Mouse (Mus musculus): ENCODE results near the gene Aplp1.

Gene Aplp1

DNA sequence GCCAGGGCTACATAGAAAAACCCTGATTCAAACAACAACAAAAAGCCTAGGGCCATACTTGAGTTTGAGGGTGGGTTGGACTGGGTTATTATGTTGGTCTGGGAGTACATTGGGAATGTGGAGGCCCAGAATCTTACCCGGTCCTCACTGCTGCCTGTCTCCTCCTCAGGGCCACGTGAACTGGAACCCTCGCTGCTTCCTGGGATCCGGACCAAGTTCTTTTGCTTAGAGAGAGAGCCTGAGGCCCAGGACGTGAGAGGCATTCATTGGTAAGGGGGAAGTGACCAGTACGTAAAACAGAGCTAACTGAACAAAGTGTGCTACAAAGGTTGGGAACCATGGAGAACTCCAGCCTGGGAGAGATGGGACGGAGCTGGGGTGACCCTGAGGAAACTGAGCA lies 4.9 kb upstream of the Aplp1 start:
- no peak for DNase-seq (ENCODE audit: low spot score in 2 of 2)

DNA sequence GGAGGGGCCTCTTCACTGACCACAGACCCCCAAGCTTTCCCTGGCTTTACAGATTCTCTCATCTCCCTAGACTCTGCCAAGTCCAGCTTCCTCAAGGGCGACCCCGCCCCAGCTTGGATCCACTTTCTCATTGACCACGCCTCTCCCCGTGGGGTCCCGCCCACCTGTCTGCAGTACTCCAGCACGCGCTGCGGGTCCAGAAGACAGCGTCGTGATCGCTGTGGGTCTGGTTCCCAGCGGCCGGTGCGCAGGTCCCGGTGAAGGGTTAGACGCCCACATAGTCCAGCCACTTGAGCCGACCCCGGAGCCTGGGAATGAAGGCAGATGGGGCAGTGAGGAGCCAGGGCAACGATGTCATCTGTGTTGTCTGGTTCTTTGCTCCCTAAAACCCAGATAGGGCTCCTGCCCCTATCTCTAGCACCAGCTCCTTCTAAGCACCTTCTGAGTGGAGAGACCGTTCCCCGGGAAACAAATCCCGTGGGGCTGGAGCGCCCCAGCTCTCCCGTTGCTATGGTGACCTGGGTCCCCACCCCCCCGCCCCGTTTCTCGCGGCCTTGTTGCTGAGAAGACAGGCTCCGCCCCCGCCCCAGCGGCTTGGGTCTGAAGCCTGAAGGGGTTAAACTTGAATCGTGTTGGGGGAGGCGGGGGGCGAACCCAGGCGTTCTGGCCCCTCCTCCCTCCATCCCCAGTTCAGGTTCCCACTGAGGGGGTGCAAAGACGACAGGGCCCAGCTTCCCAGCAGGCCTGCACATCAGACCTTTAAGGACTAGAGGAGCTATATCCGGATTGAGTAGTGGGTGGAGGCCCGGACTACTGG lies 973 bp downstream of the Aplp1 start:
- peak in 1 of 2 experiments; percentile 26 for DNase-seq (ENCODE audit: low spot score in 2 of 2)

DNA sequence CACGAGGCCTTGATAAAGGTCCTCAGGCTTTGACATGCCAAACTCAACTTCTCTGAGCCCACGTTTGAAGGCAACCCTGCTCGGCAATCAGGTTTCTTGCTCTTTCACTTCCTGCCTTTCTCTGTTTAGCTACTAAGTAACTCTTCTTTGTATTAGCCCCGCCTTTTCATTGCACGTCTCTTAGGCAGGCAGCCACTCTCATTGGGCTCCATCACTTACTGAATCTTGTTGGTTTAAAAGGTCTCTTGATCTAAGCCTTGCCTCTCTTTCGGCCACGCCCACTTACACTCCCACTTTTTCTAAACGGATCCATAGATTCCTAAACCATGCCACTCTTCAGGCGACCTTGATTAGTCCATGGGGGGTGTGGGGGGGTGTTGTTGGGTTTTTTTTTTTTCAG lies 1.6 kb downstream of the Aplp1 start:
- no peak for DNase-seq (ENCODE audit: low spot score in 2 of 2)

DNA sequence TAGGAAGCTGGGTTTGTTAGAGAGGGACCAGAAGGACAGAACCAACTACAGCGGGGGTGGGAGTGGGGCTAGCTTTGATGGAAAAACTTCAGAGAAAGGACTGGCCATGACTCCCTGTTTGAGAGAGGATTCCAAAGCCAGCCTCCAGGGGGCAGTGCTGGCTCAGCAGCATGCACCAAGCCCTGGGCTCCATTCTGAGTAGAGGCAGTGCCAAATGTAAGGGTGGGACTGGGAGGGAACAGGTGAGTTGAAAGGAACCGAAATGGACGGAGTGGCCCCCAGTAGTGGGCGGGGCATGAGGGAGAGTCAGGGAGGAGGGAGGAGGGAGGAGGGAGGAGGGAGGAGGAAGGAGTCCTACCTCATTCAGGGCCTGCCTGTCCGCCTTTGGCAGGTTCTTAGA lies 4.6 kb downstream of the Aplp1 start:
- peak; percentile 39 to 72 for DNase-seq (ENCODE audit: low spot score in 2 of 2)

DNA sequence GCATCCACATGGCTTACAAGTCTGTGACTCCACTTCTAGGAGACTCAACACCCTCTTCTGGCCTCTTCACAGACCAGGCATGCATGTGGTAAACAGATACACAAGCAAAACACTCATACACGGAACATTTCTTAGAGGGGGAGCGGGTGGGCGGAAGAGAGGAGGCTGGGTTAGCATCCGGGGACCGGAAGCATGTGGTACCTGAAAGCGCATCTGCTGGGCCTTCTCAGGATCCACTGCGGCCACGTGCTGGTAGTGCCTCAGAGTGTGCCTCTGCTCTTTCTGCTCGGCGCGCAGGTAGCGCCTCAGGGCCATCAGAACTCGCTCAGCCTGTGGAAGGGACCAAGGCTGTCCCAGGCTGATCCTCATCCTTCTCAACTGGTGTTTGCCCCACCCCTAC lies 5.6 kb downstream of the Aplp1 start:
- DNase-seq (ENCODE audit: low spot score in 2 of 2): no peak

DNA sequence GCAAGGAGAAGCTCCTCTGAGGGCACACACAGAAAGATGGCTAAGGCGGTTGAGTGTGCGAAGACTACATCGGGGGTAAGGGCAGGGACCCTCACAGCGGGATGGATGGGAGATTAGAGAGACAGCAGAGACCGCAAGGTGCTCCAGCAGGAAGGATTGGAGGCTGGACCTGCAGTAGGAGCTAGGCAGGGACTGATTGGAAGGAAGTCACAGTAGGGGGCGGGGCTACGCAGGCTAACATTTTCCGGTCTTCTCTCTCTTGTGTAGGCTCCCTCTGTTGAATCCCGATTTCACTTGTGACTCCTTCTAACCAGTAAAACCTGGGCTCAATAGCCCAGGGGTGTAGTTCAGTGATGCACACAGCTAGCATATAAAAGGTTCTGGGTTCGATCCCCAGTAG lies 8.5 kb downstream of the Aplp1 start:
- no peak for DNase-seq (ENCODE audit: low spot score in 2 of 2)

DNA sequence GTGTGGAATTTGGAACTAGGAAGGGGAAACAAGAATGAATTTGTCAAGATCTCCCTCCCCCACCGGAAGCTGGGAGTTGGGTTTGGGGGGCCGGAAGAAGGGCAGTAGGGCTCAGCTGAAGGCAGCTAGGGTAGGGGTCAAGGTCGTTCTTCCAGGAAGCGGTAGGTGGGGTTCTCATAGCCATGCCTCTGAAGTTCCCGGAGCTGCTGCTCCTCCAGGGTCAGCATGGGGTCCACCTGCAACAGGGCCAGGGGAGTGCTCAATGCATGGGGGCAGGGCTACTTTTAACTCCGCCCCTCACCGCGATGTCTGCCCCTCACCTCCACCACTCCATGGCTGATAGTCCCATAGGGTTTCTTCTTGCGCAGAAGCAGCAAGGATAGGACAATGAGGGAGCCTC lies 10.2 kb downstream of the Aplp1 start:
- DNase-seq (ENCODE audit: low spot score in 2 of 2): no peak

DNA sequence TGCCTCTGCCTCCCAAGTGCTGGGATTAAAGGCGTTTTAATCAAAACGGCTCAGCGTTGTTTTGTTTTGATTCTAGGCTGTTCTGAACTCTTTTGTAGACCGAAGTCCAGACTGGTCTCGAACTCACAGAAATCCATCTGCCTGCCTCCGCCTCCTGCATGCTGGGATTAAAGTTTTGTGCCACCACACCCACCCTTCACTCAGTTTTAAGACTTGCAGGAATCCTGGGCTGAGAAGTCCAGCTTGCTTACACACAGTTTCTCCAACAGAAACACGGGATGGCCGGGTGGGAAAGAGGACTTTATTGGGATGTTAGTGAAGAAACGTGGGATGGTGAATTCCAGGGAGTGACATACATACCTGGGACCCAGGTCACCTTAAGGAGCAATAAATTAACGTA lies 10.6 kb downstream of the Aplp1 start:
- no peak for DNase-seq (ENCODE audit: low spot score in 2 of 2)

DNA sequence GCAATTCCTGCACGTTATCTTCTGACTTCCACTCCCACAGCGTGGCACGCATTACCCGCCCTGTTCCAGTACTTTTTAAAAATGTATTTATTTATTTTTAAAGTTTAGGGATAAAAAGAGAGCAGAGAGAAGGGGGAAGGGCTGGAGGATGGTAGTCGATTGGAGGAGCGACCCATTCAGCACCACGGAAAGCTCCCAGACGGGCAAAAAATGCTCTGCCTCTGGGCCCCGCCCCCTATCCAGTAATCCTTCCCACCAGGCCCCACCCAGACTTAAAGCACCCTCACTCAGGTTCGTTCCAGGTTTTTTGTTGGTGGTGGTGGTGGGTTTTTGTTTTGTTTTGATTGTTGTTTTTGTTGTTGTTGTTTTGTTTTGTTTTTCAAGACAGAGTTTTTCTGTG lies 11.1 kb downstream of the Aplp1 start:
- peak in 1 of 2 experiments; percentile 66 for DNase-seq (ENCODE audit: low spot score in 2 of 2)

DNA sequence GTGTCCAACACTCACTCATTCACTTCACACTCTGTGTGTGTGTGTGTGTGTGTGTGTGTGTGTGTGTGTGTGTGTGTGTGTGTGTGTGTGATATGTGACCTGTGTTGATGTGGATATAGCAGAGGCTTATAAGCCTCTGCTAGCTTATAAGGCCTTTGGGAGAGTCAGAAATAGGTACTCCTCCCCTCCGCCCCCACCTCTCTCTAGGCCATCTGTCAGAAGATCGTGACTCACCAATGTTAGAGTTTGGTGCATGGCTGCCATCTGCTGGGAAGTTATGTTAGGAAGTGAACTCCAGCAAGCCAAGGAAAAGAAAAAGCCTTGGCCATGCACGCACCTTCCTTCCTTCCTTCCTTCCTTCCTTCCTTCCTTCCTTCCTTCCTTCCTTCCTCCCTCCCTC lies 13.5 kb downstream of the Aplp1 start:
- DNase-seq (ENCODE audit: low spot score in 2 of 2): peak in 1 of 2 experiments; percentile 73

DNA sequence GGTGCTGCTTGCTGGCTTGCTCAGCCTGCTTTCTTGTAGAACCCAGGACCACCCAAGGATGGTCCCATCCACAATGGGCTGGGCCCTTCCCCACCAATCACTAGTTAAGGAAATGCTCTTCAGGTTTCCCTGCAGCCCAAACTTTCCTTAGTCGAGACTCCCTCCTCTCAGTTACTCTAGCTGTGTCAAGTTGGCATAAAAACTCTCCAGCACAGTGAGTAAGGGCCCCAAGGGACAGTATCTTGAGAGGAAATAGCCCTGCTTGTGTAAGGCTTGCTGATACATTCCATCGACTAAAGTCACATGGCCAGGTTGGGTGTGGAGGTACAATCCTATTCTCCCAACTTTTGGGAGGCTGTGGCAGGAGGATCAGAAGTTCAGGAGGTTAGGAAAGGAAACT lies 15.1 kb downstream of the Aplp1 start:
- DNase-seq (ENCODE audit: low spot score in 2 of 2): no peak

DNA sequence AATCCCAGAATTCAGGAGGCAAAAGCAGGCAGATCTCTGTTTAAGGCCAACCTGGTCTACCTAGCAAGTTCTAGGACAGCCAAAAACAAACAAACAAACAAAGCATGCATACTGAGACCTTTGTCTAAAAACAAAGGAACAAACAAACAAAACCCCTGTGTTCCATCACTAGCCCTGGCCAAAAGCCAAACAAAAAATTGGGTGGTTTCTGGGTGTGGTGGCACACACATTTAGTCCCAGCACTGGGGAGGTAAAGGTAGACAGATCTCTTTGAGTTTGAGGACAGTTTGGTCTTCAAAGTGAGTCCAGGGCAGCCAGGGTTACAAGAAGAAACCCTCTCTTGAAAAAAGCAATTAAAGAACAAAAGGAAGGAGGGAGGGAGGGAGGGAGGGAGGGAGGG lies 16.0 kb downstream of the Aplp1 start:
- no peak for DNase-seq (ENCODE audit: low spot score in 2 of 2)

DNA sequence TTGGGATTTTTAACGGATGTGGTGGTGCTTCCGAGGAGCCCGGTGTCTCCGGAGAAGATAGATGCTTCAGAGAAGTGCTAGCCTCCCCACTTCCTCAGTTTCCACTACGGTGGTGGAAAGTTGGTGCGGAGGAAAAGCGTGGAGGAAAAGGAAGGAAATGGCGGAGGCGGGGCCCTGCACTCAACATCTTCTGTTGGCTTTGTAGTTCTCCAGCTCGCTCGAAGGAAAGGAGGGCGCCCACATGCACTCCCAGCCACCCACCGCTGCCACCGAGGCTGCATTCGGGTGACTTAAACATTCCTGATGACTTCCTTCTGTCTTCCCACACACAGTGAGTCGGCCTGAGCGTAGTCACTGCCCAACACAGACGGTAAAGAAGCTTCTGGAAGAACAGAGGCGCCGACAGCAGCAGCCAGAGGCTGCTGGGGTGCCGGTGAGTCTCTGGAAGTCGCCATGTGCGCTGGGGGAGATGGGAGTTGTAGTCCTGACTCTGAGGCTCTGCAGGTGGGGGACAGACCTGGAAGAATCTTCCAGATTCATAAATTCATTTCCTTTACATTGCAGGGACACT lies 22.2 kb downstream of the Aplp1 start:
- no peak for DNase-seq (ENCODE audit: low spot score in 2 of 2)

DNA sequence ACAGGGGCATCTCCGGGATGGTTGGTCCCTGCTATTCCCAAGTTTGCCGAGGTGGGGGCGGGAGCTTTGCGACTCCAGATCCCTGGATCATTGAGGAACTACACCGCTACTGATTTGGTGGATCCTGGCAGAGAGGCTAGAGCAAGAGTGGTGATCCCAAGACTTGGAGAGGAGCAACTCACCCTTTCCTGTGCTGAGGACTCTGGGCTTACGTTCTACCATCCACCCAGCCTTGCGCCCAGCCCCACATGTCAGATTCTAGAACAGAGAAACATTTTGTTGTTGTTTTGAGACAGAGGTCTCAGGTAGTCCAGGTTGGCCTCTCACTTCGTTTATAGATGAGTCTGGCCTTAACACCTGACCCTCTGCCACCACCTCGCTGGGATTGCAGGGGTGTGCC lies 22.8 kb downstream of the Aplp1 start:
- DNase-seq (ENCODE audit: low spot score in 2 of 2): no peak

DNA sequence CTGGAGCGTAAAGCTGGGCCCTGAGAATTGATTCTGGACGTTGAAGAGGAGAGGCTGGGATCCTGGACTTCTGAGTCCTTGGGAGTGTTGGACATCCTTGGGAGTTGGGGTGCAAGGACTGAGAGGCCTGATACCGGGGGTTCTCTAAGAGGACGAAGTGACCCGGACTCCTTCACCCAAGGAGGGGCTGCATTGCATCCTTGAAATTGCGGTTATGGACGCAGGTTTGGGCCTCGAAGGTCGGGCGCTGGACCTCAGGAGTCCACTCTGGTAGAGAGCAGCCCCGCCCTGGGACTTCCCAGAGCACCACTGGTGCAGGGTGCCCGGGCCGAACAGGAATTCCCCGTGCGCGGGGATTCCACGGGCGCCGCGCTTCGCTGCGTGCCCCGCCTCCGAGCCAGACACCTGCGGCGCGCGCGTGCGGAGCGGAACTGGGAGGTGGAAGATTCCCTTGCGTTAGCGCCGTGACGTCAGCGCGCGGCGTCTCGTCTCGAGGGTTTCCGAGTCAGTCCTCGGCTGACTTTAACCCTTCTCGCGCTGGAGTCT lies 23.4 kb downstream of the Aplp1 start:
- DNase-seq (ENCODE audit: low spot score in 2 of 2): peak; percentile 70 to 92

DNA sequence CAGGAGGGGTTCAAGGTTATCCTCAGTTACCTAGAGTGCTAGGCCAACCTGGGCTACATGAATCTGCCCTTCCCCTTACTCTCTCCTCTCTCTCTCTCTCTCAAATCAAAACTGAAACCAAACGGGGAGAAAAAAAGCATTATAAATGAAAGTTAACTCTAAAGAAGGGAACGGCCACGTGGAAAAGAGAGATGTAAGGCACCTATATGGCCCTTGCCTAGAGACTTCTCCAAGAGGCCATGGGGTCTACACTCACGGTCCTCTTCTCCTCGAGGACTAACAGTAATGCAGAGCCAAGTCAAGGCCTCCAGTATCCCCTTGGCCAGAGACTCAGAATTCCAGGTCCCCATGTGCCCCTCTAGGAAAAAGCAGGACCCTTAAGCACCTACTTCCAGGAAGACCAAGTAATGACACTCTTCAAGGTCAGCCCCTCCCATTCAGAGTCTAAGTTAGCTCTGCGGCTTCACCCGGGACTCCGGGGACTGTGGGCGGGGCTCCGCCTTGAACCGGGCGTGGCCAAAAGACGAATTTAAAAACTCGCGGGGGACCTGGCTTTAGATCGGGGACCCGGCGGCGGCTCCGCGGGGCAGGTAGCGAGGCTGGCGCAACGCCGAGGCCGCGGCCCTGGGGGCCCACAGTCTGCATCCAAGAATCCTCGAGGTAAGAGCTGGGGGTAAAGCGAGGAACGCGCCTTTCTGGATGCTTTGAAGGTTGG lies 24.0 kb downstream of the Aplp1 start, which contains the start of gene Nfkbid:
Gene Nfkbid (plus strand): TSS at position 558 of the 715 bp plus-strand sequence.
- DNase-seq (ENCODE audit: low spot score in 2 of 2): peak; percentile 71 to 88

DNA sequence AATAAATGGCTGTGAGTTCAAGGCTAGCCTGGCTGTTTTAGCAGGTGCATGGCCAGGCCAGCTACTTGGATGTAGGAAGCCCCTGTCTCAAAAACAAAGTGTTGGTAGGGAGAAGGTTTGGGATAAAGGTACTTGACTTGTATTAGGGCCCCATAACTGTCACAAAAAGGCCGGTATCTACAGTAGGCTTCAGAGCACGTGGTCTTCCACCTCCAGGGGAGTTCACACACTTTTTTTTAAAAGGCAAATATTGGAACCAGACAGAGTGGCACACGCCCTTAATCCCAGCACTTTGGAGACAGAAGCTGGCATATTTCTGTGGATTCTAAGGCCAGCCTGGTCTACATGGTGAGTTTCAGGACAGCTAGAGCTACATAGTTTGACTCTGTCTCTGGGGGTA lies 24.7 kb downstream of the Aplp1 start:
- no peak for DNase-seq (ENCODE audit: low spot score in 2 of 2)

DNA sequence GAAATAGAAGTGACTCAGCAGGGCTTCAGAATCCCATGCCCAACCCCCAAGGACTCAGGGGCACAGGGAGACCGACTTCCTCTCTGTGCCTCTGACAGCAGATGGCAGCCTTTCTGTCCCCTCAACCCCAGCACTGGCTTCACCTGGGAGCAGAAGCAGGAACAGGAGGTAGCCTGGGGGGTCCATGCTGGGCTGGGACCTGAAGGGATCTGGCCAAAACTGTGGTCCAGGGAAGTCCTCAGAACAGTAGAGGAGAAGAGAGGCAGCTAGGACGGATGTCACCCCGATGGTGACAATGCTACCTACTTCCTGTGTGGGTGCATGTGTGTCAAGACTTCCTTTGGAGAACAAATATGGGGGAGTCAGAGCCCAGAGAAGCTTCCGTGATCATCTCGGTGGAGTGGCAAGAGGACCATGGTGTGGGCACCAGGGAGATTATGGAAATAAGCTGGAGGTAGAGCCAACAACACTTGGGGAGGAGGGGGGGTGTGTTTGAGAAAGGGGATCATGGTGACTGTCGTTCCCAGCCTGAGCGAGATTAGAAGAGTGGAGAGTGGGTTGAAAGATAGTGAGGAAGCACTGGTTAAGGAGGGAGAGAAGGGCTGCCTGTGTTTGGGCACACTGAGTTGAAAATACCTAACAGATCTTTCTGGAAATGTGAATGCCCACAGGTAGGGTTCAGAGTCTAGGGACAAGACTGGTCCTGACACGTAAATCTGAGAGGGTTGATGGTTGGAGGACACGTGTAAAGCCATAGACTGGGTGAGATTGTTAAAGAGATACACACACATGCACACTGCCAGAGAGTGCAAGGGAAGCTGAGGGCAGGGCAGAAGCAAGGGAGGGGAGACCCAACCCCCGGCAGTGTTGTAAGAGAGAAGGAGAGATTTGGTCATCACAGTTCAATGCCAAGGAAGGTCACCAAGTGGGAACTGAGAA lies 25.5 kb downstream of the Aplp1 start, which contains the start of gene Hcst:
Gene Hcst (minus strand): TSS at position 294 of the 939 bp plus-strand sequence.
- peak; percentile 42 to 55 for DNase-seq (ENCODE audit: low spot score in 2 of 2)

DNA sequence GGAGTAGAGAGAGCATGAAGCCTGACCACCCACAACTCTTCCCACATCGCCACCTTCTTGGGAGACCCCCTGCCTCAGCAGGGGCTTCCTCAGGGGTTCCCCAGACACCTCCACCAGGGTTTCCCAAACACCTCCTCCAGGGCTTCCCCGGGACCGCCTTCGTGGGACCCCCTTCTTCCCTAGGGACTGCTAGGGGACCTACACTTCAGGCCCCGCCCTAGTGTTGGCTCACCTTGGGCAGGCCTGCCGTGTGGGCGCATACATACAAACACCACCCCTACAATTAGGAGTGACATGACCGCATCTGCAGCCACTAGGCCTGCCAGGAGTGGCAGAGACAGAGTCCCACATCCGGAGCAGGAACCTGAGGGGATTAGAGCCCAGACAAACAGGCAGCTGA lies 27.5 kb downstream of the Aplp1 start:
- peak in 1 of 2 experiments; percentile 46 for DNase-seq (ENCODE audit: low spot score in 2 of 2)

DNA sequence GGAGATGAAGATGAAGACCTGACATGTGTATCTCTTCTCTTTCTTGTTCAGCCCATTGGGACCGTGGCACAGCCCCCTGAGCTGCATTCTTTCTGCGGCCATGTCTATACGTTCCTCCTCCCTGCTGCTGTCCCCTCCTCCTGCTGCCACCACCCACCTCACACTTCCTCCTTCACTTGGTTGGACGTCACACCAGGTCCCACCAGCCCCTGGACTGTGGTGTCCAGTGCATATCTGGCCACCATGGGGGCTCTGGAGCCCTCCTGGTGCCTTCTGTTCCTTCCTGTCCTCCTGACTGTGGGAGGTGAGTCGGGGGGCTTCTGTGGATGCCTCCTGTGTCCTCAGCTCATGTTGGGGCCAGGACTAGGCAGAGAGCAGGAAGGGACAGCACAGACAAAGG lies 31.7 kb downstream of the Aplp1 start, which contains the start of gene Tyrobp:
Gene Tyrobp (plus strand): TSS at position 165 of the 400 bp plus-strand sequence.
- peak in 1 of 2 experiments; percentile 52 for DNase-seq (ENCODE audit: low spot score in 2 of 2)

DNA sequence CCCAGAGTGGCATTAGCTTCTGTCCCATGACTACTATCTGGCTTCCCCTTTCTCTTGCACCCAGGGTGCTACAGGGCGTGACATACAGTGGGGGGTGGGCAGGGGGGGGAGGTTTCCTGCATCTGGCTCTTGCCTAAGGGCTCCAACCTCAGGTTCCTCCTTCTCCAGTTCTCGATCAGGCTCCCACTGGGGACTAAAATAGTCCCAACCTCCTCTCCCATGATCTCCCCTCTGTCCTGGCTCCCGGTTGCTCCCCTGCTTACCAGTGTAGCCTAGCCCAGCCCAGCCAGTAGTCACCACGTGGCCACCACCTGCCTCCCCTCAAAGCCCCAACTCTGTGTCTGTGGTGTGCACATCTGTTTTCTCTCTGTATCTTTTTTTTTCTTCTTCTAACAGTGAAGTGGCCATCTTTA lies 32.6 kb downstream of the Aplp1 start:
- DNase-seq (ENCODE audit: low spot score in 2 of 2): peak in 1 of 2 experiments; percentile 48
